Mouse (Mus musculus) lung, postnatal 25 days (tissue): ENCODE results near the gene Gpr176.
A peak's percentile ranks its signal among the peaks of the same experiment; 100 is the strongest.
"Not testable (repeated sequence)": the region's sequence is repeated elsewhere in the genome, so short reads cannot be mapped to it uniquely, and the experiment has no call there.

ENCODE experiments used
- DNase-seq: peaks from one replicate; pipeline ENCODE4 v3.0.0; 2022; ENCODE audit warnings: low spot score

Gene Gpr176

GRCm38 (mm10) chr2:118301041-118301545, 72.1 kb downstream of the Gpr176 start:
- DNase-seq = no peak

GRCm38 (mm10) chr2:118299981-118300380, 73.2 kb downstream of the Gpr176 start:
- no peak for DNase-seq

- DNase-seq = no peak
Measured at GRCm38 (mm10) chr2:118298601-118299000, 74.6 kb downstream of the Gpr176 start.

- DNase-seq = no peak
Measured at GRCm38 (mm10) chr2:118297966-118298365, 75.3 kb downstream of the Gpr176 start.

DNA sequence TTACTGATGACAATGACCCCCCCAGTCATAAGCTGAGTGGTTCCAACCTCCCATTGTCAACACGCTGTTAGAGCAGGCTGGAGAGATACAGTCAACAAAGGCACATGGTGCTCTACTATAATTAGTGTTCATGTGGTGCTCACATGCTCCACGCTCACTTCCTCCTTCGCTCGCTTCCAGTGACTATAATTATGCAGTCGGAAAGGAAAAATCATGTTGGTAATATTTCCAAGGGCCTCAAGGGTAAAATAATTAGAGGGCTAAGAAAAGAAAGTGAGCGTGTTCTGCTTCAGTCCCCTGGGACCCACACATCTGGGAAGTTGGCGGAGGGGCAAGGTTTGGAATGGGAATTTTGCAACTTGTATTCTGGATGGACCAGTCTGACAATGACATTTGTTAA, 77.7 kb downstream of the Gpr176 start:
- no peak for DNase-seq

DNA sequence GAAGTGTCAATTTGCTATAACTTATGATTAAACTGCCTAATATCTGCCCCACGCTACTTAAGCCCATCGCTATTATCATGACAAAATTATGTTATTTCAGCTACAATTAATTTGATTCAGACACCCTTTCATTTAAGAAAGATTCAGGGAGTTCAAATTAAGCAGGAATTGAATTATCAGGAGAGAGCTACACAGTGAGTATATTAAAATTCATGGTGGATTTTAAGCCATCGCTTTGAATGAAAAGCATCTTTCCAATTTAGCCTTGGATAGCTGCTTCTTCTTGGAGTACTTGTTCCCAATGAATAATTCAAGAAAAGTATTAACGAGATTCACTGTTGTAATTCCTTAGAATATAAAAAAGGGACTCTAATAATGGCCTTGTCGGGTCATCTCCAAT, 79.6 kb downstream of the Gpr176 start:
- DNase-seq = no peak

GRCm38 (mm10) chr2:118289066-118289460, 84.2 kb downstream of the Gpr176 start:
- DNase-seq = not testable (repeated sequence)

DNA sequence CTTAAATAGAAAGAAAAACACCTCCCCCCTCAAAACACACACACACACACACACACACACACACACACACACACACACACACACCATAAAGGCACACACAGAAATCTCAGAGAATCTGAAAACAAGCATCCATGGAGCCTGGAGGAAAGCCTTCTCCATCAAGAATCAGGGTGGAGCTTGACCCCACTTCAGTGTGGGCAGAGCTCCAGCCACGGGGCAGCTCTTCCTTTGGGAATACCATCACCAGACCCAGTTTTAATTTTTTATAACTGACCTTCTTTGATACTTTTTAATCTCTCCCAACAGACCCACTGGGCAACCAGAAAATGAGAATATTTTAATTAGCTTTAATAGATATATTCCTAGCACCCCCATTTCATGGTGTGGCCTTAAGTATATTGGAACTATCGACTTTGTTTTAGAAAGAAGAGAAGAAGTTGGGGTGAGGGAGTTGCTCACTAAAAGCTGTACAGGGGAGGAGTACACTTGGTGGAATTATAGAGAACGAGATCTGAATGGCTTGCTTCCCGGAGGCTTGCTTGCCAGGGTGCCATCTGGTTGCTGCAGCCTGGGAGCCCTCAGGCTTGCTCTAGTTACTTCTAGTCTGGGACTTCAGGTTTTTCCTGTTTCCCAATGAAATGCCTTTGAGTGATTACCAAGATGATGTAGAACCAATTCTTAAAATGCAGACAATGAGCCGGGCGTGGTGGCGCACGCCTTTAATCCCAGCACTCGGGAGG, 84.7 kb downstream of the Gpr176 start:
- no peak for DNase-seq

- DNase-seq = no peak
Measured at GRCm38 (mm10) chr2:118287678-118288077, 85.5 kb downstream of the Gpr176 start.

DNA sequence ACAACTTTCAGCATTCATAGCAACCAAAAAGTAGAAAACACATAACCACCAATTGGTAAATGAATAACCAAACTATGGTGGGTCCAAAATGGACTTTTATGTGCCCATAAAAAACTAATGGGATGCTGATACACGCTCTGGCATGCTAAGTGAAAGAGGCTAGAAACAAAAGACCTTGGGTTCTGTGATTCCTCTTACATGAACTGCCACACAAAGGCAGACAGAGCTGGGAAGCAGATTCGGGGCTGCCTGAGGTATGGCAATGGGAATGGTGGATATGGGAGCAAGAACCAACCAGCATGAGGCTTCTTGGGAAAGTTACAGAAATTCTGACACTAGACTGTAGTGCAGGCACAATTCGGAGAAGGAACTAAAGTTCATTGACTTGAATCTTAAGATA, 90.8 kb downstream of the Gpr176 start:
- no peak for DNase-seq

DNA sequence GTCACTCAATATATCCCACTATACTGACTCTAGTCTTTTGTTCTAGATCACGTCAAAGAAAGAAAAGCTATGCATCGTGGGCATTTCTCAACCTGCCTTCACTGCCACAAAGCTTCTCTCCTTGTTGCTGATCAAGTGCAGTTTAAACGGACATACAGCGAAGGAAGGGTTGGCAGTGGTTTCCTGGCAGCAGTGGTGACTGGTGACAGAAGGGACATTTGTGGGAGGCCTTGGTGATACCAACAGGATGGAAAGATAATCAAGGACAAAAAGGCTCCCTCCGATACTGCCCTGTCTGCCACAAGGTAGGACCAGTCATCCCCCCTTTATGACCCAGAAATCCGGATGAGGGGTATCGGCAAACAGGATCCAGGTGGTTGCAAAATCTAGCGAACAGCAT, 95.0 kb downstream of the Gpr176 start:
- no peak for DNase-seq

DNA sequence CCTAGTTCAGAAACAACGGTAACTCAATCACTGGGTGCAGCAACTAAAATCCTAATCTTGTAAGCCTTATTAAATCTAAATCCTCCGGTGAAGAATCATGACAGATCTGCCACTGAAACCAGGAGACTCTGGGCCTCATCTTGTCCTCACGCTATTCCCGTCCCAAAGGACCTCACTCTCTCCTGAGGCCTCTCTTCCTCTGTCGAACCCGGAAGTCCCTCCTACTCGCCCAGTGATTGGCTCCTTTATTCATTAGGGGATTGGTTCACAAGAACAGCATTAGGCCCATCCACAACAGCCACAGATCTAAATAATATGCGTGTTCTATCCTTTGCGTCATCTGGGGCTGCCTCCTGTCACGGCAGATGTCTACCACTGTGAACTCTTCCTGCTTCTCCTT, 101.6 kb downstream of the Gpr176 start:
- no peak for DNase-seq

- no peak for DNase-seq
Measured at GRCm38 (mm10) chr2:118270213-118270612, 103.0 kb downstream of the Gpr176 start.

- no peak for DNase-seq
Measured at GRCm38 (mm10) chr2:118263914-118264201, 109.4 kb downstream of the Gpr176 start.

- peak; percentile 65 for DNase-seq
Measured at GRCm38 (mm10) chr2:118263151-118263913, 109.9 kb downstream of the Gpr176 start.

DNA sequence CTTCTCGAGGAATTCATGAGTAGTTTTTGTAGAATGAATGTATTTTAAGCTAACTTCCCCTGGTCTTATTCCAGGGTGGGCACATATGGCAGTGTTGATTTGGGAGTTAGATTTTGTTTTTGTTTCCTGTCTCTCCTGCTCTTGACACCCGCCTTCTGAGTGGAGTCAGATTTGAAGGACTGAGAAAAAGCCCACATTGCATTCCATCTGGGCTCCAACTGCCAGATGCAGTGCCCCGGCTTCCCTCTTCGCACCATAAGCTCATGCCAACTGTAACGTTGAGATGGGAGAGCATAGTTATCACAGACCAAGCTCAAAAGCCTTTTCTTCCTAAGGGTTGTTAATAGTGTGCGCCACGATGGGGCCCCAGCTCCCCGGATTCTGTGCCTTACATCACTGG, 110.5 kb downstream of the Gpr176 start:
- DNase-seq = no peak

GRCm38 (mm10) chr2:118259746-118260145, 113.5 kb downstream of the Gpr176 start:
- DNase-seq = no peak

DNA sequence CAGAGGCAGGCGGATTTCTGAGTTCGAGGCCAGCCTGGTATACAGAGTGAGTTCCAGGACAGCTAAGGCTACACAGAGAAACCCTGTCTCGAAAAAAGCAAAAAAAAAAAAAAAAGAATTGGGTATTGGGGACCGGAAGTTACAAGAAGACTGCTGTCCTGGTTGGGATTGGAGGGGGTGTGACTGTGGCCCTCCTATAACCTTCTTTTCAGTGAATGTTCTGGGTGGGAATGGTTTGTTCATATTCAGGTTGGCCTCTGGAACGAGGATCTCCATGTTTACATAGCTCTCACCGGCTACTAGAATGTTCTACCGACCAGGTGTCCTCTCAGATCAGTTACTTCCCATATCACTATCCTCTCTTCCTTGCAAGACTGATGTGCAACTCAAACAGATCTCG, 116.1 kb downstream of the Gpr176 start:
- no peak for DNase-seq

DNA sequence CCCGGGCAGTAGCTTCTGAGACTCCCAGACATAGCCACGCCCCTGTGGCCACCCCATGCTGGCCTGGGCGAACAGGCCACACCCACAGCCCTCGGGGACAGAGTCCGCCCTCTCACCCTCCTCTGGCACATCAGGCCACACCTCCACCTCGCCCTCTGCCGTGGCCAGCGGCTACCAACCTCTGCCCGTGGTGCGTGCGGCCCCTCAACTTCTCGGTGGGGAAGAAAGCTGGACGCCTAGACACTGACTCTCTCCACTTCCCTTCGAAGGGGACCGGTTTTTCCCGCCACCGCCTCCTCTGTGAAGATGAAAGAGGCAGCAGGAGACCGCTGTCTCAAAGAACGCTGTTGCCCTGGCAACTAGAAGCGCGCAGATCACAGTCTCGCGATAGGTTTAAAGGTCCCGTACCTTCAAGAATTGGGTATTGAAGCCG, 116.6 kb downstream of the Gpr176 start, which contains the start of gene Fsip1:
Fsip1 (minus strand) TSS at position 346 of the 433 bp plus-strand sequence.
- DNase-seq = peak; percentile 86

DNA sequence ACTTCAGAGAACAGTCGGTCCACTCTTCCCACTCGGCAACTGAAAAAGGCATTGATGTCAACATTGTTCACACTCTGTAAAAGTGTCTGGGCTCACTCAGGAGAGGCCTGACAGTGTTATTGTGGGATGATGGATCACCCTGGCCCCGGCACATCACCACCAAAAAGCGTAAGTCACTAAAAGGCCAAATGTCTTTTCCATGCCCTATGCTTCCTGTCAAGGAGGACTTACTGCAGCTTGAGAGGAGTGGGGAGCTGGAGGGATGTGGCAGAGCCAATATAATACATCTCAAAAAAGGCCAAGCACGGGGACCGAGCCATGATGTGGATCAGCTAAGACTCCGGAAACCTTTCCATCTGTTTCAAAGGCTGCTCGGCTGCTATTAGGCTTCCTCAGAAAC, 118.7 kb downstream of the Gpr176 start:
- no peak for DNase-seq

- DNase-seq = no peak
Measured at GRCm38 (mm10) chr2:118248966-118249365, 124.3 kb downstream of the Gpr176 start.

GRCm38 (mm10) chr2:118248016-118248415, 125.2 kb downstream of the Gpr176 start:
- DNase-seq = no peak

DNA sequence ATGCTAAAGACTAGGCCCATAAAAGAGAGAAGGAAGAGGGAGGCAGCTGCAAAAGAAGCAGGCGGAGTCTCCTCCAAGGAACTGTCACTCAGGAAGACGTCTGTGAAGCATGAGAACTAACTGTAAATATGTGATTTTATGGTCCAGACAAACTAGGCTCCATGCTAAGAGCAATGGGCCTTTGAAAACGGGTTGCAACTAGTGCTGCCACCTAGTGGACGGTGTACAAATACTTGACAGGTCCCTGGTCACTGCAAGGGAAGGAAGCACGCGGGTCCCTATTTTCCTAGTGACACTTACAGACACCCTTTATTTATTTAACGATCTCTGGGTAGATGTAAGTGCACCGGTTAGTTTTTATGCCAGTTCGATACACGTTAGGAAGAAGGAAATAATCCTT, 127.3 kb downstream of the Gpr176 start:
- DNase-seq = peak; percentile 69
